Mouse (Mus musculus): ENCODE measurements around the gene Lhpp.

The Lhpp gene

GRCm38 (mm10) chr7:132704310-132704875 is 94.0 kb downstream of the Lhpp start:
- in situ Hi-C loops (cut with MboI; ENCODE audit: low sequenced_read_pairs), result no loop called here

DNA sequence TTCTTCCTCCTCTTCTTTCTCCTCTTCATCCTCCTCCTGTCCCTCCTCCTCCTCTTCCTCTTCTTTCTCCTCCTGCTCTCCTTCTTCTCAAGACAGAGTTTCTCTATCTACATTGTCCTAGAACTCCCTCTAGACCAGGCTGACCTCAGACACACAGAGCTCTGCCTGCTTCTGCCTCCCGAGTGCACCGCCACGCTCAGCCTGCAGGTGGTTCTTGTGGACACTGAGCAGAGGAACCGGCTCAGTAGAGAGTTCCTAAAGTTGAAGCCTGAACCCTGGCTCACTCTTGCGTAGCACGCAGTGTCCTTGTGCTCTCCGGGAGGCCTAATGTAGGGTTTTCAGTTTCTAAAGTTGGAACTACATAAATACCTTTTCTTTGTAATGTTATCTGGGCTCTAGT is 94.7 kb downstream of the Lhpp start:
- in situ Hi-C loops (cut with MboI; ENCODE audit: low sequenced_read_pairs), result no loop called here

GRCm38 (mm10) chr7:132711579-132711978 is 101.1 kb downstream of the Lhpp start:
- in situ Hi-C loops (cut with MboI; ENCODE audit: low sequenced_read_pairs), result no loop called here

- in situ Hi-C loops (cut with MboI; ENCODE audit: low sequenced_read_pairs), result no loop called here
Observed at GRCm38 (mm10) chr7:132712044-132712708, 101.7 kb downstream of the Lhpp start.

DNA sequence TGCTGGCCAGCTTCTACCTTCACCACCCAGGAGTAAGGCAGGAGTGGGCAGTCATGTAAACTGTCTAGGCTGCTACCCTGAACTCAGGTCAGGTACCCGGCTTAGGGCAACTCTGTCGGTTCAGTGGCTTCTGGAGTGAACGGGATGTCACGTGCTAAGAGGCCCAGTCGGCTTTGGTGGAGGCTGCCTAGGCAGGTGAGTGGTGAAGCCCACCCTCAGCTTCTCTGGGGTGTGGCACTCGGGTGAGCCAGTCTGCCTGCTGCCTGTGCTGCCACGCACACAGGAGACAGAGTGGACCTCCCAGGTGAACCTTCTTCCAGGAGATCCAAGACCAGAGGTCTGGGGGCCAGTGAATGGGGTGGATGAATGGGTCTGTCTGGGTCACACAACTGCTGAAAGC is 102.5 kb downstream of the Lhpp start:
- in situ Hi-C loops (cut with MboI; ENCODE audit: low sequenced_read_pairs), result no loop called here

- in situ Hi-C loops (cut with MboI; ENCODE audit: low sequenced_read_pairs), result no loop called here
Observed at GRCm38 (mm10) chr7:132713483-132714126, 103.2 kb downstream of the Lhpp start.

DNA sequence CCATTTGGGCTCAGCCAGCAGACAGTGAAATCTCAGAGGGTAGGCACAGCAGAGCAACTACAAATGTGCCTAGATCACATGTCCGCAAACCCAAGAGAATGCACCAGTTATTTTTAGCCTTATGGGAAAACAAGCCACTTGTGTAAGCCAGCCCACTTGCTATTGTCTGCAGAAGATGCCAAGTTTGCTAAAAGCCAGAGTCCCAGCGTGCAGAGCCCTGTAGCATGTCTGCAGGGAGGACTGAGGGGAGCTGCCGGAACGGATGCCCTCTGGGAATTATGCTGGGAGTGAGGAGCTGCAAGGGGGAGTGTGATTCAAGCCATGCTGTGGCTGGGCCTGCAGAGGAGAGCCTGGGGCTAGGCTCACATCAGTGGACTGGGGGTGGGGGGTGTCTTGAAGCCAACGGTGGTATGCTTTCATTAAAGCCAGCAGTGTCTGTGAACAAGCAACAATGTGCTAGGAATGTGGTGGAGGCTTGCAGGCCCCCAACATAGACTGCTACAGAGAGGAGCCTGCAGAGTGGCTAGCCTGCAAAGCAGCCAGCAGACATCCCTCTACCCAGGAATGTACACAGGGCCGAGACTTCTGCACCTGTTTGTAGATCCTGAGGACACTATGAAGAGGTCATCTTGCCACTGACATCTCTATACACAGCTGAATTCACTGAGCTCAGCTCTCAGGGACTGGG is 103.9 kb downstream of the Lhpp start:
- in situ Hi-C loops (cut with MboI; ENCODE audit: low sequenced_read_pairs), result no loop called here

GRCm38 (mm10) chr7:132715259-132715658 is 104.8 kb downstream of the Lhpp start:
- in situ Hi-C loops (cut with MboI; ENCODE audit: low sequenced_read_pairs), result no loop called here

DNA sequence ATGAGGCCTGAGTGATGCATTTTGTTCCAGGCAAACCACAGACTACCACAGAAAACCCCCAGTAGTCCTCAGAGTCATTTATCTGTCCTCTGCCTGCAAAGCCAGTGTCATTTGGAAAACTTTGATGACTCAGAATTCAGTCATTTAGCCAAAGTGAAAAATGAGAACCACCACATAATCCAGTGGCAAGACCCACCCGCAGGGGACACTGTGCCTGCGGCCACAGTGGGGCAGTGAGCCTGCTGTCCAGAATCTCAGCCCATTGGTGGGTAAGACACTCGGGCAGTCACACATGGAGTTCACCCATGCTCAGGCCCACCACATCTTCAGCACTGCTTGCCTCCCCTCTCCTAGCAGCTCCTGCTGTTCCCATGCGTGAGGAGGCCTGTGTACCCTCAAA is 109.1 kb downstream of the Lhpp start:
- in situ Hi-C loops (cut with MboI; ENCODE audit: low sequenced_read_pairs), result no loop called here

- in situ Hi-C loops (cut with MboI; ENCODE audit: low sequenced_read_pairs), result no loop called here
Observed at GRCm38 (mm10) chr7:132720562-132720961, 110.1 kb downstream of the Lhpp start.

GRCm38 (mm10) chr7:132722401-132723370 is 112.2 kb downstream of the Lhpp start:
- in situ Hi-C loops (cut with MboI; ENCODE audit: low sequenced_read_pairs), result no loop called here

GRCm38 (mm10) chr7:132723906-132724305 is 113.5 kb downstream of the Lhpp start:
- in situ Hi-C loops (cut with MboI; ENCODE audit: low sequenced_read_pairs), result no loop called here

GRCm38 (mm10) chr7:132724501-132725062 is 114.1 kb downstream of the Lhpp start:
- in situ Hi-C loops (cut with MboI; ENCODE audit: low sequenced_read_pairs), result no loop called here

DNA sequence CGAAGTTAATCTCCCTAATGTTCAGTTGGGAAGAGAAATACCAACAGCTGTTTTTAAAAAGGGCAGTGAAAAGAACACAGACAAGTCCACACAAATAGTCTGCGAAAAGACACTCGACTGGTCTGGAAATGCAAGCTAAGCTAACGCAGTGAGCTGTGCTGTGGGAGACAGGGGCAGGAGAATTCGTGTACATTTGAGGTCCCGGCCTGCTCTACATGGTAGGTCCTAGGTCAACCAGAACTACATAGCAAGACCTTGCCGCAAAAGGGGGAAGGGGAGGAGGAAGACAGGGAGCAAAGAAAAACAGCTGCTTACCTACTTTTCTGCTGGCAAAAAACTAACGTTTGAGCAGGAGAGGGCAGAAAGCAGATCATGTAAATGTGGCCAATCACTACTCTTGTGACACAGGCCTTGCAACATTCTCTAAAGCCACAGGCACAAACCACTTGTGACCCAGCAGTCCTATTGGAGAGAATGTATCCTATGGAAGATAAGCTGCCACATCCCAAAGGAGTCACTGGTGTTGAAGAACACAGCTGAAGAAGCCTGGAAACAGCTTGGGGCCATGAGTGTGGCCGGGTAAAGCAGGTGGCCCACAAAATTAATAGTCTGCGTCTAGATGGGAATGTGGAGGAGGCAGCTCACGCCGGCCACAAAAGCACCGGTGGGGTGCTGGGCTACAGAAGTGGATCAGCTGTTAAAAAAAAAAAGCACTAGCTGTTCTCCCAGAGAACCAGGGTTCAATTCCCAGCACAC is 115.8 kb downstream of the Lhpp start:
- in situ Hi-C loops (cut with MboI; ENCODE audit: low sequenced_read_pairs), result no loop called here

- in situ Hi-C loops (cut with MboI; ENCODE audit: low sequenced_read_pairs), result no loop called here
Observed at GRCm38 (mm10) chr7:132729093-132729831, 118.8 kb downstream of the Lhpp start.

- in situ Hi-C loops (cut with MboI; ENCODE audit: low sequenced_read_pairs), result no loop called here
Observed at GRCm38 (mm10) chr7:132730510-132730909, 120.1 kb downstream of the Lhpp start.

GRCm38 (mm10) chr7:132731558-132731957 is 121.1 kb downstream of the Lhpp start:
- in situ Hi-C loops (cut with MboI; ENCODE audit: low sequenced_read_pairs), result no loop called here

- in situ Hi-C loops (cut with MboI; ENCODE audit: low sequenced_read_pairs), result no loop called here
Observed at GRCm38 (mm10) chr7:132732136-132732789, 121.8 kb downstream of the Lhpp start.
